Mouse (Mus musculus) forebrain, embryonic 13.5 days (tissue): Measurements from ENCODE around the gene Sh3rf3. TPM values are rescaled to one million over a fixed set of nuclear protein-coding genes. Genes with fewer than 3 reads are reported as not detected.

ENCODE experiments used
- ATAC-seq: fragments of 200-750 bp; cut with Nextera tagmentation; 2 replicates; pipeline ENCODE4 v1.8.0; 2017
- H3K27ac ChIP-seq: fragments of 300-500 bp; sonication (generic); 2 replicates; pipeline ENCODE4 v1.5.1; 2015; ENCODE audit warnings: inconsistent platforms, mild to moderate bottlenecking, moderate library complexity
- H3K27me3 ChIP-seq: fragments of 300-500 bp; sonication (generic); 2 replicates; pipeline ENCODE4 v1.6.1; 2015; ENCODE audit warnings: mild to moderate bottlenecking, inconsistent platforms
- H3K36me3 ChIP-seq: fragments of 300-500 bp; sonication (generic); 2 replicates; pipeline ENCODE4 v1.6.1; 2015; ENCODE audit warnings: mild to moderate bottlenecking, inconsistent platforms; ENCODE audit not compliant: poor library complexity, severe bottlenecking
- H3K4me1 ChIP-seq: fragments of 300-500 bp; sonication (generic); 2 replicates; pipeline ENCODE4 v1.6.1; 2015; ENCODE audit warnings: inconsistent platforms
- H3K4me2 ChIP-seq: fragments of 300-500 bp; sonication (generic); 2 replicates; pipeline ENCODE4 v1.6.1; 2015; ENCODE audit warnings: inconsistent platforms, mild to moderate bottlenecking, moderate library complexity
- H3K4me3 ChIP-seq: fragments of 300-500 bp; sonication (generic); 2 replicates; pipeline ENCODE4 v1.5.1; 2015; ENCODE audit warnings: mild to moderate bottlenecking, inconsistent platforms
- H3K9ac ChIP-seq: fragments of 300-500 bp; sonication (generic); 2 replicates; pipeline ENCODE4 v1.6.1; 2015; ENCODE audit warnings: mild to moderate bottlenecking, inconsistent platforms
- H3K9me3 ChIP-seq: fragments of 300-500 bp; sonication (generic); replicated peaks from 2 replicates; pipeline ENCODE4 v1.6.1; 2016; ENCODE audit warnings: inconsistent platforms
- WGBS: fragments of 180-500 bp; shearing (Covaris S2); methylation state at CpG from one replicate; pipeline ENCODE4 v1.1.7; 2015; 5-methylcytosine and 5-hydroxymethylcytosine counted together
- polyA plus RNA-seq: library from polyadenylated mRNA; unstranded; fragments of >200 nt; fragmentation: Nextera tagmentation; extraction: Ambion mirVana; gene quantifications from 2 replicates; pipeline ENCODE4 v1.2.1, GENCODE M21; 2015

Sh3rf3 gene
- 6.1 TPM in 2 replicates for polyA plus RNA-seq

DNA sequence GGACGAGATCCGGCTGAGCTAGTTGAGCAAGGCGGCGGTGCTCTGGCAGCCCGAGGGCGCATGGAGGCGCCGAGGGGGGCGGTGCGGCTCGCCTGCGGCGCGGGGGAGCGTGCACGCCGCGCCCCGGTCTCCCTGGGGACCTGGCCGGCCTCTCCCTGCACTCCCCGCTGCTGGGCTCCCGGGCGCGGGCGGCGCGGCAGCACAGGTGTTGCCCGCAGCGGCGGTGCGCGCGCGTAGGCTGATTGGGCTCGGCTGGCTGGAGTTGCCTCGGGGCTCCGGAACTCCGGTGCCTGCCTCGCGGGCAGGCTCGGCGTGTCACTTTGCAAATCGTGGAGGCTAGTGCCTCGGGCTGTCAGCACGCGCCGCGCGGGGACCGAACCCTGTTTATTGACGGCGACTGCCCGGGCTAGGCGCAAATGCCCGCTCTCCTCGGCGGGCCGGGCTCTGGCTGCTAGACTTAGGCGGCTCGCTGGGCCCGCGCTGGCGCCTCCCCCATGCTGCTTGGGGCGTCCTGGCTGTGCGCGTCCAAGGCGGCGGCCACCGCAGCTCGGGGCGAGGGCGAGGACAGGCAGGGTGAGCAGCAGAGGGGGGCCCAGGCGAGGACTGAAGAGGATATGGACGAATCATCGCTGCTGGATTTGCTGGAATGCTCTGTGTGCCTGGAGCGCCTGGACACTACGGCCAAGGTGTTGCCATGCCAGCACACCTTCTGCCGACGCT, at the start of gene Sh3rf3:
TSS of gene Sh3rf3 (plus strand) at position 279 of the 720 bp plus-strand sequence.
- Histone ChIP-seq H3K36me3 (no peaks in the 10 kb centered on the region), H3K4me1 (peaks cover 35% of the 10 kb centered on the region), H3K4me2 (peak within 1 kb of the TSS; percentile 99), H3K9me3 (no peaks in the 10 kb centered on the region), H3K27ac (peak within 1 kb of the TSS; percentile 84), H3K27me3 (peaks cover 25% of the 10 kb centered on the region), H3K4me3 (peak within 1 kb of the TSS; percentile 79), H3K9ac (peak within 1 kb of the TSS; percentile 81)
- WGBS: under 1% methylated on average over 68 of the region's 79 CpGs
- ATAC-seq: peak; percentile 60

GRCm38 (mm10) chr10:58788486-58789274, 24.5 kb upstream of the Sh3rf3 start:
- Histone ChIP-seq H3K27ac (no peak overlapping the region), H3K36me3 (no peaks in the 10 kb centered on the region), H3K4me2 (no peak overlapping the region), H3K27me3 (no peaks in the 10 kb centered on the region), H3K4me3 (no peak overlapping the region), H3K4me1 (no peaks in the 10 kb centered on the region), H3K9me3 (no peaks in the 10 kb centered on the region), H3K9ac (no peak overlapping the region)
- ATAC-seq: no peak
- WGBS: 92% methylated on average over 8 of the region's 8 CpGs

- Histone ChIP-seq H3K36me3 (no peaks in the 10 kb centered on the region), H3K4me1 (peaks cover 15% of the 10 kb centered on the region), H3K4me2 (no peak overlapping the region), H3K4me3 (no peak overlapping the region), H3K9me3 (no peaks in the 10 kb centered on the region), H3K9ac (no peak overlapping the region), H3K27me3 (no peaks in the 10 kb centered on the region), H3K27ac (no peak overlapping the region)
- 90% methylated on average over 8 of the region's 8 CpGs for WGBS
- ATAC-seq: no peak
Observed at GRCm38 (mm10) chr10:58797555-58797954, 15.6 kb upstream of the Sh3rf3 start.

GRCm38 (mm10) chr10:58798156-58798555, 15.0 kb upstream of the Sh3rf3 start:
- peak; percentile 65 for ATAC-seq
- WGBS: 73% methylated on average over 3 of the region's 3 CpGs
- Histone ChIP-seq H3K4me3 (no peak overlapping the region), H3K9me3 (no peaks in the 10 kb centered on the region), H3K4me2 (no peak overlapping the region), H3K4me1 (peaks cover 16% of the 10 kb centered on the region), H3K27me3 (no peaks in the 10 kb centered on the region), H3K36me3 (no peaks in the 10 kb centered on the region), H3K27ac (no peak overlapping the region), H3K9ac (no peak overlapping the region)

DNA sequence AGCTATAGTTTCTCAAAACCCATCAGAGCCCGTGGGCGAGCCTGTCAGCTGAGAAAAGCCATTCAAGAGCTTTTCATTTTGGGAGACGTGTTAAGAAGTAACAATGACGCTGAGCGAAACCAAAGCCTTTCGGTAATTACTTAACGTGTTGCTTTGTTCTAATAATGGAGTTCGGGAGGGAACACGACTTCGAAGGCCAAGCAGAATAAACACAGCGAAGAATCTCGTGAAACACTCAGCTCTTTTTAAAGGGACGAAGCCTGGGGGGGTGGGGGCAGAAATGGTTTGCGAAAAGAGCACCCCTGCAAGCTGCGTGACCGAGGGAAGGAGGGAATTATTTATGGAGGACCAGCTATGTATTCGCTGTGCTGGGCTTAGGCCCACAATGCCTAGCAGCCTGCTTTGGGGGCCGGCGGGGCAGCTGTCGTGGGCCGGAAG, 12.1 kb upstream of the Sh3rf3 start:
- Histone ChIP-seq H3K4me2 (peak overlapping the region; percentile 52), H3K27me3 (no peaks in the 10 kb centered on the region), H3K9me3 (no peaks in the 10 kb centered on the region), H3K9ac (peak overlapping the region; percentile 45; the same call in 1 of the 2 replicates), H3K36me3 (no peaks in the 10 kb centered on the region), H3K27ac (peak overlapping the region; percentile 78), H3K4me1 (peaks cover 16% of the 10 kb centered on the region), H3K4me3 (no peak overlapping the region)
- peak; percentile 80 for ATAC-seq
- 11% methylated on average over 21 of the region's 21 CpGs for WGBS

GRCm38 (mm10) chr10:58802391-58802790, 10.8 kb upstream of the Sh3rf3 start:
- no peaks in the 10 kb centered on the region for H3K9me3 ChIP-seq
- WGBS: 49% methylated on average over 1 of the region's 1 CpGs
- ATAC-seq: no peak
- H3K27ac ChIP-seq: no peak overlapping the region
- H3K9ac ChIP-seq: no peak overlapping the region
- H3K4me1 ChIP-seq: peaks cover 16% of the 10 kb centered on the region
- H3K4me3 ChIP-seq: no peak overlapping the region
- H3K4me2 ChIP-seq: no peak overlapping the region
- no peaks in the 10 kb centered on the region for H3K36me3 ChIP-seq
- H3K27me3 ChIP-seq: no peaks in the 10 kb centered on the region

DNA sequence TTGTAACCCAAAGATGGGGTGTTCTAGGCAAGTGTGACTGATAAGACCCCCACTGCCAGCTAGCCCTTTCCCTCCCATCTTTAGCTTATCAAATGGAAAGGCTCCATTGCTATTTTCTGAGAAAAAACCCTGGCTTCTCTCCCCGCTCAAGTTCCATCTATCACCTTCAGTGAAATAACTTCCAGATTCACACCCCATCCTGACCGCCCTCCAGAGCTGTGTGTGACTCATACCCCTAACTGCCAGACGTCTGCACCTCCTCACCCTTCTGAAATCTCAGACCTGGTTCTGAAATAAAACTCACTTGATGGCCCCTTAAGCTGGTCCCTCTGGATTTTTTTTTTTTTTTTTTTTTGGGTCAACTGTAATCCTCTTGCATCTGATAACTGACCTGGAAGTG, 5.2 kb upstream of the Sh3rf3 start:
- no peaks in the 10 kb centered on the region for H3K4me1 ChIP-seq
- H3K36me3 ChIP-seq: no peaks in the 10 kb centered on the region
- H3K27me3 ChIP-seq: peaks cover 12% of the 10 kb centered on the region; the same call in 1 of the 2 replicates
- H3K4me2 ChIP-seq: no peak overlapping the region
- no peak for ATAC-seq
- H3K9ac ChIP-seq: no peak overlapping the region
- H3K27ac ChIP-seq: no peak overlapping the region
- 87% methylated on average over 3 of the region's 3 CpGs for WGBS
- H3K9me3 ChIP-seq: no peaks in the 10 kb centered on the region
- no peak overlapping the region for H3K4me3 ChIP-seq

- peaks cover 13% of the 10 kb centered on the region for H3K4me1 ChIP-seq
- no peak overlapping the region for H3K4me3 ChIP-seq
- H3K36me3 ChIP-seq: no peaks in the 10 kb centered on the region
- H3K9me3 ChIP-seq: no peaks in the 10 kb centered on the region
- H3K27me3 ChIP-seq: peaks cover 25% of the 10 kb centered on the region
- no peak for ATAC-seq
- H3K4me2 ChIP-seq: no peak overlapping the region
- H3K9ac ChIP-seq: no peak overlapping the region
- H3K27ac ChIP-seq: no peak overlapping the region
- WGBS: 90% methylated on average over 5 of the region's 5 CpGs
Observed at GRCm38 (mm10) chr10:58810181-58810580, 3.0 kb upstream of the Sh3rf3 start.

DNA sequence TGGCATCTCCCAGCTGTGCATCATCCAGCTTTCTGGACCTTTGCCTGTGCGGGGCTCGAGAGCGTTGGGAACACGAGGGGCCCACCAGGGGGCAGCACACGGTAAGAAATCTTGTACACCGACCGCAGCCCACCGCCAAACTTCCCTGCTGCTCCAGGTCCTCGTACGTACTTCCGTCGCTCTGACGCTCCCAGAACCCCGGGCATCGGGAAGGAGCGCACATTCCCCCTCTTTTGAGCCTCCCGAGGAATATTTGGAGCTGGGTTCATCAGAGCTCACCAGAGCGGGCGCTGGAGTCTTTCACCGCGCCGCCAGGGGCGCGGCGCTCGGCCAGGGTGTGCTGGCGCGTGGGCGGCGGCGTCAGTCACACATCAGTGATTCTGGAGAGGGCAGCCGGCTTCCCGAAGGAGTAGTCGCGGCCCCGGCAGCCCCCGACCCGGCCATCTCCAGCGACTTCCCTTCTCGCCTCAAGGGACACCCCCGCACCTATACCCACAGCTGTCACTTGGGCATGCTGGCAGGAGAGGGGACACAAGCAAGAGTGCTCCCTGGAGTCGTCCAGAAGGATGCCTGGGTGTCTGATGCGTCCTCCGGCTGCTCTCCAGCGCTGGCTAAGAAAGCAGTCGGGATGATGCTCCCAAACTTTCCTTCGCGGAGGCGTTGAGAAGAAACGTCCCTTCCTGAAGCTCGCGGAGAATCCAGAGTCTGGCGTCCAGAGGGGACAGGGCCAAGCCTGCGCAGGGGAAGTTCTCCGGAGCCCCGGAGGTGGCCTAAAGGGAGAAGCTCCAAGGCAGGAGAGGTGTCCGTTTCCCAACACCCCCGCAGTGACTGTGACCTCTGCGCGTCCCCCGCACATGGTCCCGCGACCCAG, 714 bp upstream of the Sh3rf3 start:
- Histone ChIP-seq H3K27me3 (peaks cover 25% of the 10 kb centered on the region), H3K4me2 (peak overlapping the region; percentile 99), H3K9ac (peak overlapping the region; percentile 81), H3K4me1 (peaks cover 27% of the 10 kb centered on the region), H3K4me3 (peak overlapping the region; percentile 79), H3K27ac (peak overlapping the region; percentile 84), H3K9me3 (no peaks in the 10 kb centered on the region), H3K36me3 (no peaks in the 10 kb centered on the region)
- 0% methylated on average over 61 of the region's 63 CpGs for WGBS
- peak; percentile 88 for ATAC-seq

GRCm38 (mm10) chr10:58813801-58814191, 637 bp downstream of the Sh3rf3 start:
- H3K4me2 ChIP-seq: peak overlapping the region; percentile 99
- H3K36me3 ChIP-seq: no peaks in the 10 kb centered on the region
- H3K9ac ChIP-seq: peak overlapping the region; percentile 81
- peak overlapping the region; percentile 84; the same call in 1 of the 2 replicates for H3K27ac ChIP-seq
- under 1% methylated on average over 35 of the region's 35 CpGs for WGBS
- peak; percentile 42 for ATAC-seq
- H3K4me3 ChIP-seq: peak overlapping the region; percentile 79
- H3K9me3 ChIP-seq: no peaks in the 10 kb centered on the region
- H3K27me3 ChIP-seq: peaks cover 25% of the 10 kb centered on the region
- peaks cover 35% of the 10 kb centered on the region for H3K4me1 ChIP-seq

GRCm38 (mm10) chr10:58814486-58814885, 1.3 kb downstream of the Sh3rf3 start:
- Histone ChIP-seq H3K9ac (peak overlapping the region; percentile 81), H3K4me1 (peaks cover 35% of the 10 kb centered on the region), H3K9me3 (no peaks in the 10 kb centered on the region), H3K4me3 (peak overlapping the region; percentile 79), H3K27me3 (peaks cover 21% of the 10 kb centered on the region), H3K4me2 (peak overlapping the region; percentile 99), H3K36me3 (no peaks in the 10 kb centered on the region), H3K27ac (no peak overlapping the region)
- 31% methylated on average over 7 of the region's 7 CpGs for WGBS
- no peak for ATAC-seq
